Mouse (Mus musculus) lung, adult 2 months (tissue): Measurements from ENCODE around the gene Apoe.

Experiments
- CTCF ChIP-seq: fragments of 200-500 bp; IDR thresholded peaks from 2 replicates; pipeline ENCODE4 v1.5.1; 2011; ENCODE audit warnings: mild to moderate bottlenecking, low read length, control low read depth; ENCODE audit not compliant: insufficient read depth
- POLR2A ChIP-seq: fragments of 200-500 bp; IDR thresholded peaks from 2 replicates; pipeline ENCODE4 v1.6.1; 2011; ENCODE audit warnings: low read depth, mild to moderate bottlenecking, control low read depth, low read length, borderline replicate concordance; ENCODE audit errors: extremely low read depth

DNA sequence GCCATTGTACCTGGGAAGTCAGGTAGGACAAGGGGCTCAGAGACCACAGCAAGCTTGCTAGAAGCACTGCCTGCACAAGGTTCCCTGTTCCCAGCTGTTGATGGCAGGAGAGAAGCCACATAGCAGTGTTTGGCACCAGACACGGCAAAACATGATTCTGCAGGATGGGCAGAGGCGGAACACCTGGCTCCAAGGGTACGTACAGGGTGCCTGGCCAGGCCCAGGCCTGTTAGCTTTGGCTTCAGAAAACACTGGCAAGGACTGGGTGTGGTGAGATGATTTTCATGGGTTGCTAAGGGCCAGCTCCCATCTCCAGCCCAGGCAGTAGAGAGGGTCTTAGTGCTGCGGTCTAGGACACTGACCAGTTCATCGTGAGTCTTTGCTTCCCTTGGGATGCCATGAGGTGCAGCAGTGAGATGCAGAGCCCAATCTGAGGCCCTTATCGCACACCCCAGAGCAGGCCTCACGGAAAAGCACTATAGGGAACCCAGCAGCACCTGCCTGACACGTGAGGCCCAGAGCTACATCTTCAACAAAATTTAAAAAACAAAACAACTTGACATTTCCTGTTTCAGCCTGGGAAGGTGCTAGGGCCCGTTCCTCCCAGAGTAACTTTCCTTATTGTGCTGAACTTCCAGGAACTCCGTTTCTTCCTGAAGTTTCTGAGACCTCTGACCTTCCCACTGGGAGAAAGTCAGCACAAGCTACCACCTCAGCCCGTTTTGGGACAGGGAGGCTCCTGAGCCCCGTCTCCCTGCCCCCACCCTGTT is 1.5 kb upstream of the Apoe start:
- TF ChIP-seq POLR2A, result no peak
- TF ChIP-seq CTCF, result no peak
